Mouse (Mus musculus): ENCODE measurements around the gene Josd2. TPM values are rescaled to one million over a fixed set of nuclear protein-coding genes. Genes with fewer than 3 reads are reported as not detected.
A peak's percentile ranks its signal among the peaks of the same experiment; 100 is the strongest.

Gene Josd2
- polyA plus RNA-seq, 1 experiment from 2014 or later, result 128 TPM

DNA sequence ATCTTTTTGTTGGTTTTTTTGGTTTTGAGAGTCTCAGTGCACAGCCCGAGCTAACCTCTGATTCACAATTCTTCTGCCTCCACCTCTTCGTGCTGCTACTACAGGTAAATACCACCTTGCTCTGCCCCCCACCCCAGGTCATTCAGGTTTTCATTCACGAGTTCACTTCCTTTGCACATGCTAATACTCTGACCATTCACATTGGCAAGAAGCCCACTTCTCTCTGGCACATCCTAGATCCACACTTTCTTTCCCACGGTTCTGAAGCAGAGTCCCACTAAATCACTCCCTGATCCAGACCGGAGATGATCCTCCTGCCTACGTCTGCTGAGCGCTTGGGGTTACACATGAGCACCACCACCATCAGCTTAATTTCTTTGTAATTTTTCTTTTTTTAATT lies 27.3 kb downstream of the Josd2 start:
- H3K4me3 ChIP-seq (ENCODE audit: control insufficient read depth in 1 of 2, insufficient read depth in 1 of 2, low read depth in 1 of 2, low read length in 2 of 2), result peak overlapping the region in 1 of 2 experiments; percentile 76; a peak in 1 of 4 replicates
- H3K4me2 ChIP-seq (ENCODE audit: low read length), result peak overlapping the region; percentile 85
- peaks cover 9 to 11% of the 10 kb centered on the region in 2 experiments for H3K4me1 ChIP-seq (ENCODE audit: control insufficient read depth in 2 of 2, insufficient read depth in 2 of 2, low read length in 2 of 2)
- H3K9me3 ChIP-seq (ENCODE audit: control insufficient read depth, low read length), result no peaks in the 10 kb centered on the region
- WGBS, result 85% methylated on average over 7 of the region's 7 CpGs
- peak overlapping the region; percentile 83 for H3K9ac ChIP-seq (ENCODE audit: low read length)
- peaks cover 42% of the 10 kb centered on the region for H3K36me3 ChIP-seq (ENCODE audit: control insufficient read depth, insufficient read depth, low read length)
- no peak for ATAC-seq (ENCODE audit: insufficient number of reproducible peaks, insufficient read depth, low FRiP score, low read depth)
- H3K27me3 ChIP-seq (ENCODE audit: control insufficient read depth, insufficient read depth, low read length), result 0 out of 2 replicates have a peak, but pooled peaks cover 7% of the 10 kb centered on the region
- H3K27ac ChIP-seq (replicated peaks in 1 of 2; ENCODE audit: control insufficient read depth in 1 of 2, insufficient read depth in 1 of 2, low read depth in 2 of 2, low read length in 2 of 2), result no peak overlapping the region

DNA sequence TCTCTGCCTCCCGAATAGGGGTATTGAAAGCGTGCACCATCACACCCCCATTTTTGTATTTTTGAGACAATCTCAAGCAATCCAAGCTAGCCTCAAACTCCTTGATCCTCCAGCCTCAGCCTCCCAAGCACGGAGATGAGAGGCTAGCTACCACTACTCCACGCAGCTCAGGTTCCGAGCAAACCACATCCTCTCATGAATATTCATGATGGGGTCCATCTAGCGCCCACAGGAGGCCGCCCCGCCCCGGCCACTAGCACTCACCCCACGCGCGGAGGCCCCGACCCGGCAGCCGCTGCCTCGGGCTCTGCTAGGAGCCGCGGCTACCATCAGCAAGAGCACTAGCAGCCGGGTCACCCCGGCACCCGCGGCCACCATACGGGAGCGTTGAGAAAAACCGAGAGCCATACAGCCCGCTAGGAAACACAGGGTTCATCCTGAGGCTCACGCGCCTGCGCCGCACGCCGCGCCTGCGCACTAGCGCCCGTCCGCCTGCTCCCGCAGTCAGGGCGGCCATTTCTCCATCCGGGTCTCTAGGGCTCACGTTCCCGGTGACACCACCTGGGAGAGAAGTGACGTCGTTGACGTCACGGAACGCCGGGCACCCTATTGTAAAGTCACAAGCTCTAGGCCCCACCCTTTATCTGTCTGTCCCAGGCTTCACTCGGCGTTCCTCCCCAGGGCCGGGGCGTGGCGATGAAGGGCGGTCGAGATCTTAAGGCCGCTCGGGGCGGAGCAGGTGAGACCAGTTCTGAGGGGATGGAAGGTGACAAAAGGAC lies 28.4 kb downstream of the Josd2 start, which contains the start of the genes Emc10 and Fam71e1:
Emc10 (minus strand) TSS at position 538 of the 779 bp plus-strand sequence.
Fam71e1 (plus strand) TSS at position 590 of the 779 bp plus-strand sequence.
- Histone ChIP-seq H3K9me3 (ENCODE audit: control insufficient read depth, low read length) (no peaks in the 10 kb centered on the region), H3K4me3 (ENCODE audit: control insufficient read depth in 1 of 2, insufficient read depth in 1 of 2, low read depth in 1 of 2, low read length in 2 of 2) (peak within 1 kb of the TSS; percentile 69 to 76), H3K27ac (replicated peaks in 1 of 2; ENCODE audit: control insufficient read depth in 1 of 2, insufficient read depth in 1 of 2, low read depth in 2 of 2, low read length in 2 of 2) (peak within 1 kb of the TSS; percentile 79 to 91), H3K36me3 (ENCODE audit: control insufficient read depth, insufficient read depth, low read length) (peaks cover 31% of the 10 kb centered on the region), H3K4me1 (ENCODE audit: control insufficient read depth in 2 of 2, insufficient read depth in 2 of 2, low read length in 2 of 2) (peaks cover 7 to 8% of the 10 kb centered on the region in 2 experiments), H3K4me2 (ENCODE audit: low read length) (peak within 1 kb of the TSS; percentile 85), H3K9ac (ENCODE audit: low read length) (peak within 1 kb of the TSS; percentile 83), H3K27me3 (ENCODE audit: control insufficient read depth, insufficient read depth, low read length) (peaks cover 9% of the 10 kb centered on the region; the same call in 1 of the 2 replicates)
- WGBS, result under 1% methylated on average over 58 of the region's 58 CpGs
- ATAC-seq (ENCODE audit: insufficient number of reproducible peaks, insufficient read depth, low FRiP score, low read depth), result peak; percentile 91

DNA sequence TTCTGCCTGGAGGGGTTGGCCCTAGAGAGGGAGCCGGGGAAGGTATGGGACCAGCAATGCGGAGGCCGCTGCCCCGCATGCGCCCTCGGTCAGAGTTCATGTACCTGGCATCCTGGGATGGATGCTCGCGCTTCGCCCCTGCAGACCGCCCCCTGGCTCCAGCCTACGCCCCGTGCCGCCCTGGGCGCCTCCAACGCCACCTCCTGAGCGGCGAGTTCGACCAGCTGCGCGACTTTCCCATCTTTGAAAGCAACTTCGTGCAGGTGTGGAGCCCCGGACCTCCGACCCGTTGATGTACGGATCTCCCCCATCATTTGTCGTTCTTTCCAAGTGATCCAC lies 29.0 kb downstream of the Josd2 start:
- H3K9ac ChIP-seq (ENCODE audit: low read length), result peak overlapping the region; percentile 83
- H3K4me2 ChIP-seq (ENCODE audit: low read length), result peak overlapping the region; percentile 85
- peaks cover 7 to 8% of the 10 kb centered on the region in 2 experiments for H3K4me1 ChIP-seq (ENCODE audit: control insufficient read depth in 2 of 2, insufficient read depth in 2 of 2, low read length in 2 of 2)
- 1% methylated on average over 25 of the region's 26 CpGs for WGBS
- H3K27ac ChIP-seq (replicated peaks in 1 of 2; ENCODE audit: control insufficient read depth in 1 of 2, insufficient read depth in 1 of 2, low read depth in 2 of 2, low read length in 2 of 2), result peak overlapping the region; percentile 66 to 91
- peaks cover 9% of the 10 kb centered on the region; the same call in 1 of the 2 replicates for H3K27me3 ChIP-seq (ENCODE audit: control insufficient read depth, insufficient read depth, low read length)
- no peaks in the 10 kb centered on the region for H3K9me3 ChIP-seq (ENCODE audit: control insufficient read depth, low read length)
- peak overlapping the region; percentile 69 to 76 for H3K4me3 ChIP-seq (ENCODE audit: control insufficient read depth in 1 of 2, insufficient read depth in 1 of 2, low read depth in 1 of 2, low read length in 2 of 2)
- peaks cover 25% of the 10 kb centered on the region for H3K36me3 ChIP-seq (ENCODE audit: control insufficient read depth, insufficient read depth, low read length)
- no peak for ATAC-seq (ENCODE audit: insufficient number of reproducible peaks, insufficient read depth, low FRiP score, low read depth)

DNA sequence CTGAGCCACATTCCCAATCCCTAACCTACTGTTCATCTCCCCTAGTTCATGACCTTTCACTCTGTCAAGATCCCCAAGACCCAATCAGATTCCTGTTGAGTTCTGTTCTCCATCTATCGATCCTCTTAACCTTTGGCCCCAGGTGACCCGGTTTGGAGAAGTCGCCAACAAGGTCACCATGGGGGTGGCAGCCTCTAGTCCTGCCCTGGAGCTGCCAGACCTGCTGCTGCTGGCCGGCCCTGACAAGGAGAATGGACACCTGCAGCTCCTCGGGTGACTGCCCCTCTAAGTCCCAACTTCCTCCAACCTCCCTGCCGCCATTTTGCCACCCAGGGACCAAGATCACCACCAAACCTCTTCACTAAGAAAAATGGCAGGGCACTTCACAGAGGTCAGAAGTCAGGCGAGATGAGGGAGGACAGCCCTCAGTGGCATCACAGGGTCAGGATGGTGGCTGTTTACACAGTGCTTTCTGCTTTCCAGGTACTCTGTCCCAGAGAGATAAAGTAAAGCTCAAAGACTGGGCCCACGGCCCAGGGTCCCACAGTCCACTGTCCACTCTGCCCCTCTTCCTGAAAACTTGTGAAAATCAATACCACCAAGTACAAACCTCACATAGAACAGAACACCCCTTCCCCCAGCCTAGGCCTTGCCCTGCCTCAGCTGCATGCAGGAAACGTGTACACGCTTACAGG lies 29.7 kb downstream of the Josd2 start:
- H3K36me3 ChIP-seq (ENCODE audit: control insufficient read depth, insufficient read depth, low read length), result peaks cover 18% of the 10 kb centered on the region; the same call in 1 of the 2 replicates
- ATAC-seq (ENCODE audit: insufficient number of reproducible peaks, insufficient read depth, low FRiP score, low read depth), result no peak
- 0 out of 4 replicates have a peak overlapping the region, but pooled peaks of 1 of the 2 experiments have one; percentile 76 for H3K4me3 ChIP-seq (ENCODE audit: control insufficient read depth in 1 of 2, insufficient read depth in 1 of 2, low read depth in 1 of 2, low read length in 2 of 2)
- H3K9me3 ChIP-seq (ENCODE audit: control insufficient read depth, low read length), result no peaks in the 10 kb centered on the region
- H3K27ac ChIP-seq (replicated peaks in 1 of 2; ENCODE audit: control insufficient read depth in 1 of 2, insufficient read depth in 1 of 2, low read depth in 2 of 2, low read length in 2 of 2), result no peak overlapping the region
- H3K27me3 ChIP-seq (ENCODE audit: control insufficient read depth, insufficient read depth, low read length), result peaks cover 9% of the 10 kb centered on the region; the same call in 1 of the 2 replicates
- 84% methylated on average over 10 of the region's 10 CpGs for WGBS
- H3K4me2 ChIP-seq (ENCODE audit: low read length), result peak overlapping the region; percentile 85
- H3K9ac ChIP-seq (ENCODE audit: low read length), result no peak overlapping the region
- H3K4me1 ChIP-seq (ENCODE audit: control insufficient read depth in 2 of 2, insufficient read depth in 2 of 2, low read length in 2 of 2), result peaks cover 7 to 8% of the 10 kb centered on the region in 2 experiments

DNA sequence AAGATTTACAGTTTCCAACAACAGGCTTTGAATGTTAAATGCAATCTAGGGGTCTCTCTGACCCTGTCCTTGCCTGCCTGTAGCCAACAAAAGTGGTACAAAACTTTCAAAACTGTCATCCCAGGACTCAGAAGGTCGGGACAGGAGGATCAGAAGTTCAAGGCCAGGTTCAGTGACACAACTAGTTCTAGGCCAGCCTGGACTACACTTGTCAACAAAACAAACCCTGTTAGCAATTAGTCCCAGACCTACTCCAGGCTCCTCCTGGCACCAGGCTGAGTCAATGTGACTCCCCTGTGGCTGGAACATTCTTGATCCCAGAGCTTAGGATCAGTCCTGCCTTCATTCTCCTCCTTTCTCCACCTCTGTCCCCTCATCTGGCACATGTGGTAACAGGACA lies 31.1 kb downstream of the Josd2 start:
- 70% methylated on average over 1 of the region's 1 CpGs for WGBS
- no peak overlapping the region for H3K4me3 ChIP-seq (ENCODE audit: control insufficient read depth in 1 of 2, insufficient read depth in 1 of 2, low read depth in 1 of 2, low read length in 2 of 2)
- H3K4me2 ChIP-seq (ENCODE audit: low read length), result no peak overlapping the region
- peaks cover 7 to 8% of the 10 kb centered on the region in 2 experiments for H3K4me1 ChIP-seq (ENCODE audit: control insufficient read depth in 2 of 2, insufficient read depth in 2 of 2, low read length in 2 of 2)
- H3K27me3 ChIP-seq (ENCODE audit: control insufficient read depth, insufficient read depth, low read length), result peaks cover 9% of the 10 kb centered on the region; the same call in 1 of the 2 replicates
- no peak overlapping the region for H3K9ac ChIP-seq (ENCODE audit: low read length)
- ATAC-seq (ENCODE audit: insufficient number of reproducible peaks, insufficient read depth, low FRiP score, low read depth), result no peak
- H3K9me3 ChIP-seq (ENCODE audit: control insufficient read depth, low read length), result no peaks in the 10 kb centered on the region
- peaks cover 7% of the 10 kb centered on the region; the same call in 1 of the 2 replicates for H3K36me3 ChIP-seq (ENCODE audit: control insufficient read depth, insufficient read depth, low read length)
- no peak overlapping the region for H3K27ac ChIP-seq (replicated peaks in 1 of 2; ENCODE audit: control insufficient read depth in 1 of 2, insufficient read depth in 1 of 2, low read depth in 2 of 2, low read length in 2 of 2)

DNA sequence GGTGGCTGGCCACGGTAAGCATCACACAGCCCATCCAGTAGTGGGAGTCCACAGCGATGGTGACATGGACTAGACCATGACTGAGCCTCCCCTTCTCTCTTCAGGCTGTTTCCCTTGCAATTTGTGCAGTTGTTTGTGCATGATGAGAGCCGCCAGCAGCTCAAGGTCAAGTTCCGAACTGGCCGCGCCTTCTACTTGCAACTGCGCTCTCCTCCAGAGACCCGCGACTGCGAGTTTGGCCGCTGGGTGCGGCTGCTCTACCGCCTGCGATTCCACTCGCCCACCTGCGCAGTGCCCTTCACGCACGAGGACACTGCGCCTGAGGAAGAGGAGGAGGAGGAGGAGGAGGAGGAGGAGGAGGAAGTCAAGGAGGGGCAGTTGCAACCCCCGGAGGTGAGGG lies 32.3 kb downstream of the Josd2 start:
- ATAC-seq (ENCODE audit: insufficient number of reproducible peaks, insufficient read depth, low FRiP score, low read depth), result no peak
- 38% methylated on average over 20 of the region's 20 CpGs for WGBS
- Histone ChIP-seq H3K4me2 (ENCODE audit: low read length) (no peak overlapping the region), H3K4me3 (ENCODE audit: control insufficient read depth in 1 of 2, insufficient read depth in 1 of 2, low read depth in 1 of 2, low read length in 2 of 2) (no peak overlapping the region), H3K36me3 (ENCODE audit: control insufficient read depth, insufficient read depth, low read length) (no peaks in the 10 kb centered on the region), H3K27ac (replicated peaks in 1 of 2; ENCODE audit: control insufficient read depth in 1 of 2, insufficient read depth in 1 of 2, low read depth in 2 of 2, low read length in 2 of 2) (no peak overlapping the region), H3K4me1 (ENCODE audit: control insufficient read depth in 2 of 2, insufficient read depth in 2 of 2, low read length in 2 of 2) (peaks cover 6 to 8% of the 10 kb centered on the region in 2 experiments), H3K9ac (ENCODE audit: low read length) (no peak overlapping the region), H3K9me3 (ENCODE audit: control insufficient read depth, low read length) (no peaks in the 10 kb centered on the region), H3K27me3 (ENCODE audit: control insufficient read depth, insufficient read depth, low read length) (peaks cover 9% of the 10 kb centered on the region; the same call in 1 of the 2 replicates)

DNA sequence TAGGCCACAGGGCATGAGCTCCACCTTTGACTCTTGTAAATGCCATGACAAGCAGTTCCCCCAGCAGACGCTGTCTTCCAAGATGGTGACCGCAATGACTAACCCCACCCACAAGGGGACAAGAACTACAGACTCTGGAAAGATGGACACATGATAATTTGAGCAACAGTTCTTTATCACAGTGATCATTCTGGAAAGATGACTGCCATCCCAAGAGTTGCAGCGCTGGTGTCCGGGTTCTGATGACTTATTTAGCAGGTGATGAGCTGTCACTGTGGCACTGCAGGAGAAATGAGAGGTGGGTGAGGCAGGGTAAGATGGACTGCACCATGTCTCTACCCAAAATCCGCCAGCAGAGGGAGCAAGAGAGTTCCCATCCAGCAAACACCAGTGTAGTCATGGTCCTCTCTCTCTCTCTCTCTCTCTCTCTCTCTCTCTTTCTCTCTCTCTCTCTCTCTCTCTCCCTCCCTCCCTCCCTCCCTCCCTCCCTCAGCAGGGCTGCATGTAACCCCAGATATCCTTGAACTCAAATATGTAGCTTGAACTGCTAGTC lies 33.9 kb downstream of the Josd2 start:
- Histone ChIP-seq H3K27ac (replicated peaks in 1 of 2; ENCODE audit: control insufficient read depth in 1 of 2, insufficient read depth in 1 of 2, low read depth in 2 of 2, low read length in 2 of 2) (no peak overlapping the region), H3K9me3 (ENCODE audit: control insufficient read depth, low read length) (no peaks in the 10 kb centered on the region), H3K36me3 (ENCODE audit: control insufficient read depth, insufficient read depth, low read length) (no peaks in the 10 kb centered on the region), H3K4me3 (ENCODE audit: control insufficient read depth in 1 of 2, insufficient read depth in 1 of 2, low read depth in 1 of 2, low read length in 2 of 2) (no peak overlapping the region), H3K9ac (ENCODE audit: low read length) (no peak overlapping the region), H3K4me2 (ENCODE audit: low read length) (no peak overlapping the region), H3K27me3 (ENCODE audit: control insufficient read depth, insufficient read depth, low read length) (peaks cover 9% of the 10 kb centered on the region; the same call in 1 of the 2 replicates), H3K4me1 (ENCODE audit: control insufficient read depth in 2 of 2, insufficient read depth in 2 of 2, low read length in 2 of 2) (no peaks in the 10 kb centered on the region)
- no peak for ATAC-seq (ENCODE audit: insufficient number of reproducible peaks, insufficient read depth, low FRiP score, low read depth)
- WGBS, result 32% methylated on average over 5 of the region's 5 CpGs
